Mouse (Mus musculus): ENCODE measurements around the gene Asgr2.
"Not testable (repeated sequence)": the region's sequence is repeated elsewhere in the genome, so short reads cannot be mapped to it uniquely, and the experiment has no call there.

Asgr2 gene

GRCm38 (mm10) chr11:70097396-70097795 is 5.0 kb downstream of the Asgr2 start:
- DNase-seq (ENCODE audit: low spot score) = no peak

GRCm38 (mm10) chr11:70099102-70099501 is 6.7 kb downstream of the Asgr2 start:
- no peak for DNase-seq (ENCODE audit: low spot score)

- DNase-seq (ENCODE audit: low spot score) = no peak
Observed at GRCm38 (mm10) chr11:70099809-70100208, 7.4 kb downstream of the Asgr2 start.

- no peak for DNase-seq (ENCODE audit: low spot score)
Observed at GRCm38 (mm10) chr11:70103701-70104315, 11.4 kb downstream of the Asgr2 start.

GRCm38 (mm10) chr11:70107085-70107484 is 14.6 kb downstream of the Asgr2 start:
- DNase-seq (ENCODE audit: low spot score) = no peak

- peak; percentile 8 for DNase-seq (ENCODE audit: low spot score)
Observed at GRCm38 (mm10) chr11:70110146-70110545, 17.7 kb downstream of the Asgr2 start.

- DNase-seq (ENCODE audit: low spot score) = no peak
Observed at GRCm38 (mm10) chr11:70114562-70114961, 22.1 kb downstream of the Asgr2 start.

GRCm38 (mm10) chr11:70115901-70116300 is 23.5 kb downstream of the Asgr2 start:
- no peak for DNase-seq (ENCODE audit: low spot score)

- no peak for DNase-seq (ENCODE audit: low spot score)
Observed at GRCm38 (mm10) chr11:70129926-70130379, 37.5 kb downstream of the Asgr2 start, which contains the start of gene Mgl2. TSS of gene Mgl2 (plus strand) at chr11:70130329.

GRCm38 (mm10) chr11:70135001-70135400 is 42.6 kb downstream of the Asgr2 start:
- DNase-seq (ENCODE audit: low spot score) = not testable (repeated sequence)

- not testable (repeated sequence) for DNase-seq (ENCODE audit: low spot score)
Observed at GRCm38 (mm10) chr11:70135925-70136324, 43.5 kb downstream of the Asgr2 start.

- no peak for DNase-seq (ENCODE audit: low spot score)
Observed at GRCm38 (mm10) chr11:70139171-70139570, 46.7 kb downstream of the Asgr2 start.

GRCm38 (mm10) chr11:70151072-70151471 is 58.6 kb downstream of the Asgr2 start:
- no peak for DNase-seq (ENCODE audit: low spot score)

Data from layer of hippocampus, adult 11-12 months (tissue).